In genomic region chr17:90455904-90456303, GRCm38 (mm10) we compare ENCODE assay signal across 8 mouse cellular contexts.
DNase-seq lines count a peak whose midpoint lies in the region; ATAC-seq lines count a peak whose summit lies in the region.

No protein-coding gene starts in this region.

- H3K4me3 ChIP-seq in megakaryocyte, embryonic 14.5 days (replicated peaks): peak overlapping the region; percentile 56
- peak overlapping the region; percentile 69 for H3K4me3 ChIP-seq in hindbrain, embryonic 10.5 days
- H3K4me3 ChIP-seq in limb, embryonic 12.5 days (replicated peaks): peak overlapping the region; percentile 58

- H3K27me3 ChIP-seq in megakaryocyte, embryonic 14.5 days (replicated peaks): peaks cover 41% of the 10 kb centered on the region
- peaks cover 45% of the 10 kb centered on the region for H3K27me3 ChIP-seq in hindbrain, embryonic 10.5 days (ENCODE audit: insufficient read depth, poor library complexity, severe bottlenecking)
- peaks cover 42% of the 10 kb centered on the region for H3K27me3 ChIP-seq in limb, embryonic 12.5 days

- WGBS in hindbrain, embryonic 10.5 days: 1% methylated on average over 13 of the region's 13 CpGs
- WGBS in limb, embryonic 12.5 days: under 1% methylated on average over 13 of the region's 13 CpGs

- peaks cover 15% of the 10 kb centered on the region for H3K4me1 ChIP-seq in megakaryocyte, embryonic 14.5 days
- H3K4me1 ChIP-seq in hindbrain, embryonic 10.5 days (replicated peaks): peaks cover 32% of the 10 kb centered on the region
- H3K4me1 ChIP-seq in limb, embryonic 12.5 days (replicated peaks): peaks cover 9% of the 10 kb centered on the region

- peak; percentile 75 for DNase-seq in embryo, embryonic 10 days (ENCODE audit: low spot score)
- DNase-seq in hindbrain, embryonic 10.5 days (ENCODE audit: low spot score): peak; percentile 58
- DNase-seq in urinary bladder, postnatal 25 days (ENCODE audit: low spot score): no peak
- no peak for DNase-seq in gastrocnemius, postnatal 25 days

- H3K27ac ChIP-seq in hindbrain, embryonic 10.5 days: peak overlapping the region; percentile 12; the same call in 1 of the 2 replicates
- H3K27ac ChIP-seq in limb, embryonic 12.5 days: no peak overlapping the region

- no peaks in the 10 kb centered on the region for H3K36me3 ChIP-seq in megakaryocyte, embryonic 14.5 days (replicated peaks; ENCODE audit: low read length)
- no peaks in the 10 kb centered on the region for H3K36me3 ChIP-seq in hindbrain, embryonic 10.5 days
- H3K36me3 ChIP-seq in limb, embryonic 12.5 days: no peaks in the 10 kb centered on the region

- H3K9ac ChIP-seq in limb, embryonic 12.5 days (replicated peaks): no peak overlapping the region

- no peak for ATAC-seq in megakaryocyte, adult 5-6 weeks (ENCODE audit: poor library complexity, severe bottlenecking)
- ATAC-seq in limb, embryonic 12.5 days (ENCODE audit: insufficient number of reproducible peaks, insufficient read depth, low FRiP score, low TSS enrichment, low read depth): peak; percentile 75
- 0 out of 2 replicates have a peak, but pooled peaks have one; percentile 6 for ATAC-seq in neutrophil, adult 5-6 weeks (ENCODE audit: extremely low read depth, insufficient number of reproducible peaks, low FRiP score, poor library complexity, severe bottlenecking)

- H3K9me3 ChIP-seq in megakaryocyte, embryonic 14.5 days: peaks cover 7% of the 10 kb centered on the region; the same call in 1 of the 2 replicates
- no peaks in the 10 kb centered on the region for H3K9me3 ChIP-seq in hindbrain, embryonic 10.5 days
- H3K9me3 ChIP-seq in limb, embryonic 12.5 days: no peaks in the 10 kb centered on the region

- H3K4me2 ChIP-seq in limb, embryonic 12.5 days: peak overlapping the region; percentile 95

Comparison
In these comparisons a context has a peak if more than half of its experiments do, and no peak if none do; other contexts are left out.
1. DNase-seq: peak in embryo, embryonic 10 days (single experiment) and hindbrain, embryonic 10.5 days (single experiment); none in urinary bladder, postnatal 25 days (single experiment) and gastrocnemius, postnatal 25 days (single experiment).
2. Peak in every context shown above with its lines, with median percentiles within 50 percentile points of each other: H3K4me3 ChIP-seq.